Mouse (Mus musculus) MEL (cell line): ENCODE results near the gene Tiam1. TPM values are rescaled to one million over a fixed set of nuclear protein-coding genes. Genes with fewer than 3 reads are reported as not detected.

Source experiments
- DNase-seq: peaks from one replicate; pipeline ENCODE4 v3.0.0; 2011; ENCODE audit warnings: low read depth, low spot score
- H3K27ac ChIP-seq: 2 replicates; pipeline ENCODE4 v1.5.1; 2012; ENCODE audit warnings: low read depth, mild to moderate bottlenecking, control low read depth, low read length, moderate library complexity; ENCODE audit not compliant: control insufficient read depth
- H3K27me3 ChIP-seq, 2 experiments: fragments of 150-350 bp in 1 of 2; sonication (generic) in 1 of 2; 2 replicates each; pipeline ENCODE4 v1.6.1; 2012; ENCODE audit warnings: low read length in 2 of 2, mild to moderate bottlenecking in 2 of 2, improper control_type of control experiment in 1 of 2, moderate library complexity in 1 of 2; ENCODE audit not compliant: insufficient read depth in 2 of 2, control insufficient read depth in 1 of 2
- H3K36me3 ChIP-seq, 2 experiments: 2 replicates each; pipeline ENCODE4 v1.6.1; 2012 to 2014; ENCODE audit warnings: low read length in 2 of 2, improper control_type of control experiment in 1 of 2, inconsistent platforms in 1 of 2, mild to moderate bottlenecking in 1 of 2; ENCODE audit not compliant: insufficient read depth in 2 of 2, control insufficient read depth in 1 of 2
- H3K4me1 ChIP-seq, 2 experiments: fragments of 150-350 bp in 1 of 2; sonication (generic) in 1 of 2; 2 replicates each; pipeline ENCODE4 v1.6.1; 2012; ENCODE audit warnings: low read length in 2 of 2, improper control_type of control experiment in 1 of 2, mild to moderate bottlenecking in 1 of 2; ENCODE audit not compliant: insufficient read depth in 2 of 2, control insufficient read depth in 1 of 2
- H3K4me3 ChIP-seq, 2 experiments: fragments of 150-350 bp in 1 of 2; sonication (generic) in 1 of 2; 2 replicates each; pipeline ENCODE4 v1.5.1; 2012; ENCODE audit warnings: low read depth in 2 of 2, low read length in 2 of 2, mild to moderate bottlenecking in 2 of 2, moderate library complexity in 2 of 2, control low read depth in 1 of 2, improper control_type of control experiment in 1 of 2; ENCODE audit not compliant: control insufficient read depth in 1 of 2, insufficient read depth in 1 of 2
- H3K79me2 ChIP-seq: 2 replicates; pipeline ENCODE4 v1.6.1; 2012; ENCODE audit warnings: mild to moderate bottlenecking, low read length, moderate library complexity; ENCODE audit not compliant: control insufficient read depth, poor library complexity, insufficient read depth
- H3K9ac ChIP-seq: 2 replicates; pipeline ENCODE4 v1.6.1; 2012; ENCODE audit warnings: low read depth, mild to moderate bottlenecking, control low read depth, low read length, moderate library complexity; ENCODE audit not compliant: control insufficient read depth, poor library complexity, severe bottlenecking
- H3K9me3 ChIP-seq: fragments of 150-350 bp; sonication (generic); replicated peaks from 2 replicates; pipeline ENCODE4 v1.6.1; 2012; ENCODE audit warnings: mild to moderate bottlenecking, low read length, improper control_type of control experiment, moderate library complexity; ENCODE audit not compliant: insufficient read depth
- BHLHE40 ChIP-seq: IDR thresholded peaks from 2 replicates; pipeline ENCODE4 v1.6.1; 2012; ENCODE audit warnings: low read depth, mild to moderate bottlenecking, inconsistent platforms, low read length, improper control_type of control experiment, borderline replicate concordance
- CHD2 ChIP-seq: IDR thresholded peaks from 2 replicates; pipeline ENCODE4 v1.6.1; 2011; ENCODE audit warnings: low read length, improper control_type of control experiment
- CTCF ChIP-seq, 3 experiments: IDR thresholded peaks in 2 of 3; conservative IDR thresholded peaks in 1 of 3; 2 replicates each; pipeline ENCODE4 v1.5.1; 2011 to 2012; ENCODE audit warnings: low read length in 3 of 3, low read depth in 2 of 3, mild to moderate bottlenecking in 2 of 3, improper control_type of control experiment in 1 of 3, inconsistent platforms in 1 of 3, mixed read lengths in 1 of 3, moderate library complexity in 1 of 3; ENCODE audit not compliant: control insufficient read depth in 1 of 3, insufficient read depth in 1 of 3, poor library complexity in 1 of 3, severe bottlenecking in 1 of 3
- EP300 ChIP-seq, 2 experiments: IDR thresholded peaks; 2 replicates each; pipeline ENCODE4 v1.6.1; 2011; ENCODE audit warnings: improper control_type of control experiment in 2 of 2, low read length in 2 of 2, low read depth in 1 of 2, mild to moderate bottlenecking in 1 of 2
- KAT2A ChIP-seq: conservative IDR thresholded peaks from 2 replicates; pipeline ENCODE4 v1.6.1; 2012; ENCODE audit warnings: low read depth, low read length, improper control_type of control experiment, inconsistent platforms
- MAFK ChIP-seq: IDR thresholded peaks from 2 replicates; pipeline ENCODE4 v1.6.1; 2011; ENCODE audit warnings: low read depth, mild to moderate bottlenecking, low read length, improper control_type of control experiment, borderline replicate concordance
- MAX ChIP-seq: IDR thresholded peaks from 2 replicates; pipeline ENCODE4 v1.6.1; 2011; ENCODE audit warnings: low read length, improper control_type of control experiment
- MEF2A ChIP-seq: IDR thresholded peaks from 2 replicates; pipeline ENCODE4 v1.6.1; 2014; ENCODE audit warnings: low read depth, mild to moderate bottlenecking, inconsistent platforms, low read length, improper control_type of control experiment; ENCODE audit not compliant: poor library complexity, insufficient replicate concordance, severe bottlenecking; ENCODE audit errors: extremely low read depth
- MXI1 ChIP-seq: IDR thresholded peaks from 2 replicates; pipeline ENCODE4 v1.6.1; 2011; ENCODE audit warnings: mild to moderate bottlenecking, low read depth, low read length, improper control_type of control experiment
- MYB ChIP-seq: IDR thresholded peaks from 2 replicates; pipeline ENCODE4 v1.6.1; 2011; ENCODE audit warnings: mild to moderate bottlenecking, low read depth, low read length, improper control_type of control experiment
- MYC ChIP-seq: IDR thresholded peaks from 2 replicates; pipeline ENCODE4 v1.6.1; 2011; ENCODE audit warnings: low read depth, mild to moderate bottlenecking, low read length, improper control_type of control experiment, moderate library complexity
- NELFE ChIP-seq: IDR thresholded peaks from 2 replicates; pipeline ENCODE4 v1.6.1; 2011; ENCODE audit warnings: low read depth, low read length, improper control_type of control experiment
- NRF1 ChIP-seq: IDR thresholded peaks from 2 replicates; pipeline ENCODE4 v1.6.1; 2014; ENCODE audit warnings: low read depth, mild to moderate bottlenecking, inconsistent platforms, low read length, improper control_type of control experiment, moderate library complexity; ENCODE audit not compliant: poor library complexity, insufficient read depth, severe bottlenecking
- POLR2A ChIP-seq, 2 experiments: IDR thresholded peaks; 2 replicates each; pipeline ENCODE4 v1.6.1; 2011 to 2012; ENCODE audit warnings: low read length in 2 of 2, mild to moderate bottlenecking in 2 of 2, control low read depth in 1 of 2, improper control_type of control experiment in 1 of 2, low read depth in 1 of 2, moderate library complexity in 1 of 2; ENCODE audit not compliant: control insufficient read depth in 1 of 2, insufficient read depth in 1 of 2, poor library complexity in 1 of 2
- POLR2AphosphoS5 ChIP-seq: IDR thresholded peaks from 2 replicates; pipeline ENCODE4 v1.6.1; 2012; ENCODE audit warnings: low read depth, borderline replicate concordance, mild to moderate bottlenecking, inconsistent platforms, low read length, moderate library complexity, mixed read lengths
- TBP ChIP-seq: IDR thresholded peaks from 2 replicates; pipeline ENCODE4 v1.8.0; 2011; ENCODE audit warnings: low read depth, low read length, improper control_type of control experiment
- UBTF ChIP-seq: IDR thresholded peaks from 2 replicates; pipeline ENCODE4 v1.6.1; 2012; ENCODE audit warnings: low read depth, mild to moderate bottlenecking, inconsistent platforms, low read length, improper control_type of control experiment, moderate library complexity, borderline replicate concordance; ENCODE audit not compliant: insufficient read depth
- USF1 ChIP-seq: IDR thresholded peaks from 2 replicates; pipeline ENCODE4 v1.6.1; 2014; ENCODE audit warnings: low read depth, mild to moderate bottlenecking, inconsistent platforms, low read length, improper control_type of control experiment, moderate library complexity
- ZNF384 ChIP-seq: IDR thresholded peaks from 2 replicates; pipeline ENCODE4 v1.6.1; 2012; ENCODE audit warnings: low read depth, mild to moderate bottlenecking, inconsistent platforms, low read length, improper control_type of control experiment
- polyA plus RNA-seq, 2 experiments: library from polyadenylated mRNA; stranded (reverse) in 1 of 2; unstranded in 1 of 2; fragments of >175 nt in 1 of 2; fragments of >200 nt in 1 of 2; gene quantifications; 2 replicates each; pipeline versions ENCODE4 v1.2.1 to v1.2.4; 2012; ENCODE audit warnings: low replicate concordance in 2 of 2, low read depth in 1 of 2; ENCODE audit not compliant: insufficient read length in 2 of 2, insufficient read depth in 1 of 2, missing spikeins in 1 of 2
- total RNA-seq: library from RNA; depleted of rRNA; stranded (reverse); fragments of 300-350 nt; gene quantifications from 2 replicates; pipeline ENCODE4 v1.2.3, GENCODE M21; 2012

Gene Tiam1
- total and polyA plus RNA-seq, 3 experiments: 15.0 to 23.9 (median 19.9) TPM

GRCm38 (mm10) chr16:89948040-89948439, 195.5 kb downstream of the Tiam1 start:
- TF ChIP-seq TBP: no peak
- no peak for TF ChIP-seq MAFK
- no peak for TF ChIP-seq CHD2
- TF ChIP-seq, all 39 proteins: peak for 0
- Histone ChIP-seq H3K9ac (no peak overlapping the region), H3K79me2 (no peaks in the 10 kb centered on the region), H3K36me3 (no peaks in the 10 kb centered on the region), H3K4me3 (no peak overlapping the region), H3K27ac (no peak overlapping the region), H3K27me3 (no peaks in the 10 kb centered on the region), H3K9me3 (no peaks in the 10 kb centered on the region), H3K4me1 (no peaks in the 10 kb centered on the region)
- DNase-seq: no peak

DNA sequence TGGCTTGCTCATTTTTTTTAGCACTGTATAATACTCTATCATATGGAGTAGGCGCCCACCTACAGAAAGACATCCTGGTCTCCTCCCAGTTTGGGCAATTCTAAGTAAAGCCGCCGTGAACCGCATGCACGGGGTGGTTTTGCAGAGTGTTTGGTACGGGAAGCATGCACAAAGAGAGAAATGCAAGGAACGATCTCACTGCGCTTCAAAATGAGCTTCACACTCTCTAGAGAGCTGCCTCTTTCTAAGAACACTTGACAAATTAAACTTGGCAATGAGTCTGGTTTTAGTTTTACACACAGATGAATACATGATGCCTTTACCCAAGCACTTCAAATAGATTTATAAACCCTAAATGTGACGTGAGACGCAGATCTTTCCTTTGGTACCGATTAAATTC, 196.8 kb downstream of the Tiam1 start:
- no peaks in the 10 kb centered on the region for H3K9me3 ChIP-seq
- no peak for TF ChIP-seq MXI1
- TF ChIP-seq POLR2AphosphoS5: no peak
- no peak for TF ChIP-seq CTCF (IDR thresholded peaks at IDR 0.05 in 2 of 3, conservative IDR thresholded peaks at IDR 0.05 in 1 of 3; ENCODE audit: control insufficient read depth in 1 of 3, insufficient read depth in 1 of 3, low read depth in 2 of 3, low read length in 3 of 3, poor library complexity in 1 of 3, severe bottlenecking in 1 of 3)
- no peak for TF ChIP-seq ZNF384
- no peak for TF ChIP-seq BHLHE40
- no peak for TF ChIP-seq UBTF
- TF ChIP-seq KAT2A: no peak
- no peak for TF ChIP-seq MEF2A
- no peak for TF ChIP-seq USF1
- no peak for TF ChIP-seq MAX
- TF ChIP-seq NRF1: no peak
- no peak for TF ChIP-seq CHD2
- no peak for TF ChIP-seq MAFK
- TF ChIP-seq EP300 (IDR thresholded peaks at IDR 0.05; ENCODE audit: low read depth in 1 of 2, low read length in 2 of 2): no peak
- no peak for TF ChIP-seq MYC
- no peak for TF ChIP-seq NELFE
- no peak for TF ChIP-seq POLR2A (IDR thresholded peaks at IDR 0.05; ENCODE audit: control insufficient read depth in 1 of 2, insufficient read depth in 1 of 2, low read depth in 1 of 2, low read length in 2 of 2, poor library complexity in 1 of 2)
- TF ChIP-seq MYB: no peak
- no peaks in the 10 kb centered on the region for H3K36me3 ChIP-seq
- no peak overlapping the region for H3K27ac ChIP-seq
- H3K4me3 ChIP-seq: no peak overlapping the region
- no peaks in the 10 kb centered on the region for H3K79me2 ChIP-seq
- no peaks in the 10 kb centered on the region for H3K27me3 ChIP-seq
- no peaks in the 10 kb centered on the region for H3K4me1 ChIP-seq
- no peak for DNase-seq
- no peak overlapping the region for H3K9ac ChIP-seq
